Mouse (Mus musculus): ENCODE results near the gene Exoc3l.

- TF ChIP-seq CTCF (IDR thresholded peaks at IDR 0.05; ENCODE audit: low read depth, low read length) (no peak), GATA1 (IDR thresholded peaks at IDR 0.05; ENCODE audit: borderline replicate concordance, low read length) (no peak), POLR2AphosphoS5 (IDR thresholded peaks at IDR 0.05; ENCODE audit: insufficient replicate concordance, low read depth, low read length) (no peak), TAL1 (conservative IDR thresholded peaks at IDR 0.05; ENCODE audit: low read depth, low read length) (no peak), GATA2 (IDR thresholded peaks at IDR 0.05; ENCODE audit: borderline replicate concordance, low read depth, low read length) (no peak)
These were observed 34.4 kb downstream of the Exoc3l start for GRCm38 (mm10) chr8:105261326-105261980.
